ENCODE assay signal across 9 mouse cellular contexts in the genomic region with DNA sequence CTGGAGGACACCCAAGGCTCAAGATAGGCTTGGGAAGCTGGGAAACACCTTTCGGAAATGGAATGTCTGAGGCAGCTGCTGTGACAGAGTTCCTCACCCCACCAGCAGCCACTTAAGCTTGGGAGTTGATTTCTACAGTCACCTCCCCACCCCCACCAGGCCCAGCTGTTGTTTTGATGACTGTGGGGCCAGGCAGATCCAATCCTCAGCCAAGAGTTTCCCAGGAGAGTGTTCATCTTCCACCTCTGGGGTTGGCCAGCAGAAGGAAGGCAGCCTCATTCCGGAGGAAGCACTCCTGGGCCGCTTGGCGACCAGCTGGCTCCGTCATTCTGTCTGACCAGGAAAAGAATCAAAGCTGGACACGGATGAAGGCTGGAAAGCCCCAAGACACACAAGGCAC. TPM values are rescaled to one million over a fixed set of nuclear protein-coding genes. Genes with fewer than 3 reads are reported as not detected.
DNase-seq lines count a peak whose midpoint lies in the region; ATAC-seq and TF ChIP-seq lines count a peak whose summit lies in the region.
"Had no signal": no experiment of that assay in that cellular context is flagged by ENCODE, and none has a peak within 500 bp of the region (broad histone marks: within the 10 kb centered on the region; RNA-seq: fewer than 3 reads in every experiment).

No protein-coding gene starts in this region.

- no peak for TF ChIP-seq CTCF in liver, postnatal 0 days (IDR thresholded peaks at IDR 0.05; ENCODE audit: low read depth)

- intact Hi-C loops in gastrocnemius, postnatal 36 days (cut with DNase I) = no loop called here

- no peak overlapping the region for H3K4me2 ChIP-seq in intestine, embryonic 16.5 days (ENCODE audit: low read depth, low read length)
- no peak overlapping the region for H3K4me2 ChIP-seq in liver, postnatal 0 days (ENCODE audit: low read depth, low read length)

- no peak for ATAC-seq in intestine, embryonic 16.5 days
- no peak for ATAC-seq in liver, postnatal 0 days

- no peak overlapping the region for H3K4me3 ChIP-seq in intestine, embryonic 16.5 days (ENCODE audit: low read length)
- no peak overlapping the region for H3K4me3 ChIP-seq in liver, postnatal 0 days (ENCODE audit: low read depth, low read length)

- H3K9ac ChIP-seq in intestine, embryonic 16.5 days (ENCODE audit: low read depth, low read length) = no peak overlapping the region
- no peak overlapping the region for H3K9ac ChIP-seq in liver, postnatal 0 days (replicated peaks)
- H3K9ac ChIP-seq: liver, embryonic 14.5 days had no signal

- peaks cover 27% of the 10 kb centered on the region for H3K4me1 ChIP-seq in intestine, embryonic 16.5 days (ENCODE audit: control insufficient read depth, insufficient read depth, low read length)
- peaks cover 21% of the 10 kb centered on the region for H3K4me1 ChIP-seq in liver, postnatal 0 days (ENCODE audit: insufficient read depth)

- no peaks in the 10 kb centered on the region for H3K36me3 ChIP-seq in intestine, embryonic 16.5 days (ENCODE audit: control insufficient read depth, insufficient read depth, low read length)
- no peaks in the 10 kb centered on the region for H3K36me3 ChIP-seq in liver, postnatal 0 days (replicated peaks; ENCODE audit: insufficient read depth, low read length)

- 33% methylated on average over 6 of the region's 6 CpGs for WGBS in intestine, embryonic 16.5 days
- 48% methylated on average over 6 of the region's 6 CpGs for WGBS in liver, postnatal 0 days (ENCODE audit: insufficient replicate concordance)

- H3K27ac ChIP-seq in intestine, embryonic 16.5 days (ENCODE audit: low read length) = peak overlapping the region; percentile 23; the same call in 1 of the 2 replicates
- H3K27ac ChIP-seq in liver, postnatal 0 days (ENCODE audit: low read depth) = no peak overlapping the region
- H3K27ac ChIP-seq: liver, embryonic 14.5 days had no signal

- peak; percentile 49 for DNase-seq in urinary bladder, postnatal 14 days (ENCODE audit: low spot score)
- no peak for DNase-seq in urinary bladder, postnatal 10 days (ENCODE audit: low spot score)
- DNase-seq in gastrocnemius, postnatal 36 days = peak; percentile 79 to 87
- peak; percentile 42 for DNase-seq in retina, embryonic 14.5 days (ENCODE audit: low spot score)
- DNase-seq in T-cell, adult 2 months (ENCODE audit: low spot score) = no peak
- DNase-seq in liver, postnatal 0 days = no peak
- no peak for DNase-seq in urinary bladder, adult 18-20 months (ENCODE audit: low spot score in 2 of 2)

- H3K27me3 ChIP-seq in intestine, embryonic 16.5 days (replicated peaks; ENCODE audit: control insufficient read depth, insufficient read depth, low read length) = no peaks in the 10 kb centered on the region
- H3K27me3 ChIP-seq in liver, postnatal 0 days (ENCODE audit: insufficient read depth, low read length) = peaks cover 8% of the 10 kb centered on the region; the same call in 1 of the 2 replicates

- no peak for TF ChIP-seq EP300 in liver, postnatal 0 days (IDR thresholded peaks at IDR 0.05; ENCODE audit: low read depth)

- no peaks in the 10 kb centered on the region for H3K9me3 ChIP-seq in intestine, embryonic 16.5 days (ENCODE audit: control insufficient read depth, low read length)
- H3K9me3 ChIP-seq in liver, postnatal 0 days (ENCODE audit: low read length) = no peaks in the 10 kb centered on the region

RNA-seq across cellular contexts. Expression of a gene that starts 4.8 kb away (rescaled TPM):
- total RNA-seq in gastrocnemius, postnatal 36 days (2021) = under 1 TPM; 0.67 to 0.87 TPM
- 0.89 and 1.1 TPM in 2 replicates for polyA plus RNA-seq in intestine, embryonic 16.5 days (2015; fragmentation: Nextera tagmentation; extraction: Ambion mirVana)
- polyA plus RNA-seq in liver, postnatal 0 days (2015; fragmentation: Nextera tagmentation; extraction: Ambion mirVana) = 0.21 and 0.40 TPM in 2 replicates

RNA-seq across cellular contexts. Expression of a gene that starts 6.4 kb away (rescaled TPM):
- 1 to 10 TPM; 4.6 to 4.7 TPM for total RNA-seq in gastrocnemius, postnatal 36 days (2021)
- 18.9 TPM in 2 replicates for polyA plus RNA-seq in intestine, embryonic 16.5 days (2015; fragmentation: Nextera tagmentation; extraction: Ambion mirVana)
- polyA plus RNA-seq in liver, postnatal 0 days (2015; fragmentation: Nextera tagmentation; extraction: Ambion mirVana) = 0.25 and 0.28 TPM in 2 replicates

RNA-seq across cellular contexts. Expression of a gene that starts 9.3 kb away (rescaled TPM):
- not detected for total RNA-seq in gastrocnemius, postnatal 36 days (2021)
- polyA plus RNA-seq in intestine, embryonic 16.5 days (2015; fragmentation: Nextera tagmentation; extraction: Ambion mirVana) = not detected in 2 replicates
- polyA plus RNA-seq in liver, postnatal 0 days (2015; fragmentation: Nextera tagmentation; extraction: Ambion mirVana) = 0.34 and 0.46 TPM in 2 replicates

RNA-seq across cellular contexts. Expression of a gene that starts 20.0 kb away (rescaled TPM):
- 10 to 100 TPM; 23.7 to 26.6 TPM for total RNA-seq in gastrocnemius, postnatal 36 days (2021)
- 142 and 150 TPM in 2 replicates for polyA plus RNA-seq in intestine, embryonic 16.5 days (2015; fragmentation: Nextera tagmentation; extraction: Ambion mirVana)
- polyA plus RNA-seq in liver, postnatal 0 days (2015; fragmentation: Nextera tagmentation; extraction: Ambion mirVana) = 44.7 and 45.0 TPM in 2 replicates

RNA-seq across cellular contexts. Expression of a gene that starts 21.8 kb away (rescaled TPM):
- 10 to 100 TPM; 38.3 to 49.1 TPM for total RNA-seq in gastrocnemius, postnatal 36 days (2021)
- polyA plus RNA-seq in intestine, embryonic 16.5 days (2015; fragmentation: Nextera tagmentation; extraction: Ambion mirVana) = 210 and 226 TPM in 2 replicates
- 167 and 171 TPM in 2 replicates for polyA plus RNA-seq in liver, postnatal 0 days (2015; fragmentation: Nextera tagmentation; extraction: Ambion mirVana)

Comparison
In these comparisons a context has a peak if more than half of its experiments do, and no peak if none do; other contexts are left out.
1. DNase-seq: peak in urinary bladder, postnatal 14 days (single experiment), gastrocnemius, postnatal 36 days (2 of 2) and retina, embryonic 14.5 days (single experiment); none in urinary bladder, postnatal 10 days (single experiment), T-cell, adult 2 months (single experiment), liver, postnatal 0 days (single experiment) and urinary bladder, adult 18-20 months (0 of 2).
2. RNA of a gene that starts 6.4 kb away (polyA plus RNA-seq): 18.9 TPM in intestine, embryonic 16.5 days; 0.25 to 0.28 TPM in liver, postnatal 0 days; every median in the first group is over 10 times any median in the second.